Mouse (Mus musculus): ENCODE measurements around the gene Atp1b1.

Gene Atp1b1

DNA sequence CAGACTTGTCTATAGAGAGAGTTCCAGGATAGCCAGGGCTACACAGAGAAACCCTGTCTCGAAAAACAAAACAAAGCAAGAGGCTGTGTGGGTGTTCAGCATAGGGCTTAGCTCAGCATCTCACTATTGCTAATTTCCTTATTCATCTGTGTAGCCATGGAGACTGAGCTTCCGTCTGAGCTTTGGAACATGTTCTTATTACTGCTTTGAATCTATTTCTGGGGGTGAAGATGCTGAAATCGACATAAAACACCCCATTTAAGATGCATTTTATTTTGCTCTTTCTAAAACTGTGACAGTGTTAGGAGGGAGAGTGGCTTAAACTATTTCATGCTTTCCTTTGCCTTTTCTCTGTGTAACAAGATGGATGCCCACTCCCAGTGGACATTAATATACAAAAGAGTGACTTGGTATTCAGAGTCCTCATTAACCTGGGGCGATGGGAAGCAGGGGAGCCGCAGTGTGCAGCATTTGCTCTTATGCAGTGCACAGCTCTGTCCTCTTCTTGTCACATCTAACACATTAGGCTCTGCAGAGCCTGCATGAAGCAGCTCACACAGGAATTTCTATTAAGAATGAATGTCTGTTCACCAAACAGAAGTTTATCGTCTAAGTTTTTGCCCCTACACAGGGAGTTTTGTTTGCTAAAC, 62.9 kb downstream of the Atp1b1 start:
- no peak for DNase-seq (ENCODE audit: low read depth, low spot score)

DNA sequence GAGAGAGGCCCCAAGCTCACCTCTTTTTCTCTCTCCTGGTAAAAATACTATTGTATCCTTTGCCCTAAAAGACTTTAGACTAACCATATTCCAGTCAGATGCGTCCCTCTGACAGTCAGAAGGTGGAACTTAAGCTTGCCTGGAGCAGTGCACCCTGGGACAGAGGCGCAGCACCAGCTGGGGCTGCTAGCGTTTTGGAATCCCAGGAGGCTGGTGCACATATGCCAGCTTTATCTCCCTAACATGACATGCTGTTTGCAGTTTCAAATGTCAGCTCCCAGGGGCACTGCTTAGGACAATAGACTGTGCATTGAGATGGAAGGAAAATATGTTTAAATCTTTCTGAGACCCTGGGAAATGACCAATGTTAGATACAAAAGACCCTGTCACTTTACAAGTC, 66.0 kb downstream of the Atp1b1 start:
- no peak for DNase-seq (ENCODE audit: low read depth, low spot score)

DNA sequence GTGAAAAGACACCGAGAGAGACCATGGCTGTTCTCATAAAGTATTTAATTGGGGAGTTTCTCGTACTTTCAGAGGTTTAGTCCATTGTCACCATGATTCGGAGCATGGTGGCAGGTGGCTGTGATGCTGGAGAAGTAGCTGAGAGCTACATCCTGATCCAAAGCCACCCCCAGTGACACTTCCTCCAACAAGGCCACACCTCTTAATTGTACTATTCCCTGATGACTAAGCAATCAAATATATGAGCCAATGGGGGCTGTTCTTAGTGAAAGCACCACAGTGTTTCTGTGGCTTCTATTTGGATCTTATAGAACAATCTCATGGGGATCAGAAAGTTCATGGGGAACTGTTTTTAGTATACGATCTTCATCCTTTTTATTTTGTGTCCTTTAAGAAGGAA, 68.4 kb downstream of the Atp1b1 start:
- DNase-seq (ENCODE audit: low read depth, low spot score), result no peak
